Mouse (Mus musculus): ENCODE results near the gene Arih2. TPM values are rescaled to one million over a fixed set of nuclear protein-coding genes. Genes with fewer than 3 reads are reported as not detected.
"Not testable (repeated sequence)": the region's sequence is repeated elsewhere in the genome, so short reads cannot be mapped to it uniquely, and the experiment has no call there.

Arih2 gene
- total RNA-seq, 2 experiments from 2014 or later, result 47.8 to 54.4 TPM

- intact Hi-C loops (cut with DNase I), result no loop called here
- no peak for DNase-seq
Observed at GRCm38 (mm10) chr9:108654566-108655464, 5.6 kb upstream of the Arih2 start.

- DNase-seq, result peak in 1 of 2 experiments; percentile 8
- intact Hi-C loops (cut with DNase I), result loop anchor here (1.0 to 5.0 kb wide), 2 partner anchors 52 to 82 kb away; partner anchors contain the start of genes Ndufaf3 and P4htm
Observed at GRCm38 (mm10) chr9:108649561-108650440, 615 bp upstream of the Arih2 start.

- DNase-seq, result no peak
- intact Hi-C loops (cut with DNase I), result loop anchor here (5.0 kb wide), 1 partner anchor 51 kb away; the partner anchor contains the start of gene P4htm
Observed at GRCm38 (mm10) chr9:108648166-108648565, 1.0 kb downstream of the Arih2 start.

- no peak for DNase-seq
- intact Hi-C loops (cut with DNase I), result no loop called here
Observed at GRCm38 (mm10) chr9:108639825-108640224, 9.4 kb downstream of the Arih2 start.

- intact Hi-C loops (cut with DNase I), result no loop called here
Observed at GRCm38 (mm10) chr9:108635415-108635814, 13.8 kb downstream of the Arih2 start.

GRCm38 (mm10) chr9:108633846-108634245 is 15.3 kb downstream of the Arih2 start:
- intact Hi-C loops (cut with DNase I), result no loop called here
- DNase-seq, result no peak

More at GRCm38 (mm10) chr9:108635415-108635814, 13.8 kb downstream of the Arih2 start:
- DNase-seq, result no peak

- DNase-seq, result no peak
- intact Hi-C loops (cut with DNase I), result no loop called here
Observed at GRCm38 (mm10) chr9:108632375-108632774, 16.8 kb downstream of the Arih2 start.

- DNase-seq, result no peak
- intact Hi-C loops (cut with DNase I), result no loop called here
Observed at GRCm38 (mm10) chr9:108631631-108632256, 17.4 kb downstream of the Arih2 start.

- intact Hi-C loops (cut with DNase I), result no loop called here
- no peak for DNase-seq
Observed at GRCm38 (mm10) chr9:108630683-108631082, 18.5 kb downstream of the Arih2 start.

GRCm38 (mm10) chr9:108628141-108628540 is 21.0 kb downstream of the Arih2 start:
- no peak for DNase-seq
- intact Hi-C loops (cut with DNase I), result no loop called here

- intact Hi-C loops (cut with DNase I), result no loop called here
Observed at GRCm38 (mm10) chr9:108626498-108626897, 22.7 kb downstream of the Arih2 start.

GRCm38 (mm10) chr9:108617301-108617700 is 31.9 kb downstream of the Arih2 start:
- intact Hi-C loops (cut with DNase I), result no loop called here
- DNase-seq, result no peak

More at GRCm38 (mm10) chr9:108626498-108626897, 22.7 kb downstream of the Arih2 start:
- peak; percentile 21 to 35 for DNase-seq

- intact Hi-C loops (cut with DNase I), result no loop called here
- DNase-seq, result no peak
Observed at GRCm38 (mm10) chr9:108611488-108611887, 37.7 kb downstream of the Arih2 start.

- intact Hi-C loops (cut with DNase I), result no loop called here
- no peak for DNase-seq
Observed at GRCm38 (mm10) chr9:108608889-108609288, 40.3 kb downstream of the Arih2 start.

- DNase-seq; intact Hi-C loops (cut with DNase I): not testable (repeated sequence)
Observed at GRCm38 (mm10) chr9:108607929-108608328, 41.3 kb downstream of the Arih2 start.

GRCm38 (mm10) chr9:108601986-108602385 is 47.2 kb downstream of the Arih2 start:
- no peak for DNase-seq

GRCm38 (mm10) chr9:108600011-108600410 is 49.2 kb downstream of the Arih2 start:
- intact Hi-C loops (cut with DNase I), result no loop called here

More at GRCm38 (mm10) chr9:108601986-108602385, 47.2 kb downstream of the Arih2 start:
- intact Hi-C loops (cut with DNase I), result no loop called here

GRCm38 (mm10) chr9:108599021-108599566 is 50.1 kb downstream of the Arih2 start:
- DNase-seq, result no peak

More at GRCm38 (mm10) chr9:108600011-108600410, 49.2 kb downstream of the Arih2 start:
- DNase-seq, result no peak

GRCm38 (mm10) chr9:108596998-108597764 is 52.0 kb downstream of the Arih2 start, which contains the start of gene P4htm:
Gene P4htm, minus strand, starts transcription at chr9:108597667.
- peak; percentile 70 to 76 for DNase-seq
- intact Hi-C loops (cut with DNase I), result loop anchor here (5.0 kb wide), 1 partner anchor 50 kb away; the partner anchor contains the start of gene Arih2

More at GRCm38 (mm10) chr9:108599021-108599566, 50.1 kb downstream of the Arih2 start:
- intact Hi-C loops (cut with DNase I), result loop anchor here (5.0 kb wide), 1 partner anchor 48 kb away; the partner anchor contains the start of gene Arih2

Data from heart, postnatal 36 days (tissue).